Mouse (Mus musculus): ENCODE measurements at regions not wholly inside any gene's neighbourhood (a gene's known extent, or its start where the extent isn't known, plus 50 kb on each side); places are given as distances from the start of the nearest gene placed in this dataset.
"Not testable (repeated sequence)": the region's sequence is repeated elsewhere in the genome, so short reads cannot be mapped to it uniquely, and the experiment has no call there.

- not testable (repeated sequence) for H3K9me3 ChIP-seq (replicated peaks)
- 63% methylated on average over 2 of the region's 2 CpGs for WGBS
These were observed 62.1 kb downstream of the Duxbl3 start for GRCm38 (mm10) chr14:26319821-26320220.

DNA sequence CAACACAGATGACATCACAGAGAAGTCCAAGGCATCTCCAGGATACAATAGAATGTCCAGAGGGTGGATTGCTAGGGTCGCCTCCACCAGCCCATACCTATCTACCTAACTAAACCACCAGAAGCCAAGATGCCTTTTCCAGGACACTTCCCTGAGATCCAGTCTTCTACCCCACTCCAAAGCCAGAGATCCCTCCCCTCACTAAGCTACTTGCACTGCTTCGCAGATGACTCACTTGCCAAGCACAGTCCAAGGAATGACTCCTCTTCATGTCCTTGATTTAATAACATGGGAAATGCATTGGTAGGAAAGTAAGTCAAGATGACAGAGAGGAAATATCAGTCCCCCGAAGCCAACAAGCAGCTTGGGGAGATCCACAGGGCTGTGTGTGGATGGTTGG lies 63.0 kb downstream of the Duxbl3 start:
- H3K4me3 ChIP-seq (replicated peaks) = no peak overlapping the region
- no peak overlapping the region for H3K27ac ChIP-seq
- H3K4me1 ChIP-seq = no peaks in the 10 kb centered on the region
- WGBS = 84% methylated on average over 3 of the region's 3 CpGs
- ATAC-seq (replicated peaks; ENCODE audit: low FRiP score) = no peak
- no peaks in the 10 kb centered on the region for H3K9me3 ChIP-seq (replicated peaks)
- no peaks in the 10 kb centered on the region for H3K27me3 ChIP-seq
- H3K9ac ChIP-seq = no peak overlapping the region
- no peak overlapping the region for H3K4me2 ChIP-seq
- H3K36me3 ChIP-seq = no peaks in the 10 kb centered on the region

More at GRCm38 (mm10) chr14:26319821-26320220, 62.1 kb downstream of the Duxbl3 start:
- not testable (repeated sequence) for ATAC-seq (replicated peaks; ENCODE audit: low FRiP score); H3K27ac ChIP-seq; H3K4me2 ChIP-seq; H3K36me3 ChIP-seq; H3K4me3 ChIP-seq (replicated peaks); H3K4me1 ChIP-seq; H3K27me3 ChIP-seq; H3K9ac ChIP-seq

DNA sequence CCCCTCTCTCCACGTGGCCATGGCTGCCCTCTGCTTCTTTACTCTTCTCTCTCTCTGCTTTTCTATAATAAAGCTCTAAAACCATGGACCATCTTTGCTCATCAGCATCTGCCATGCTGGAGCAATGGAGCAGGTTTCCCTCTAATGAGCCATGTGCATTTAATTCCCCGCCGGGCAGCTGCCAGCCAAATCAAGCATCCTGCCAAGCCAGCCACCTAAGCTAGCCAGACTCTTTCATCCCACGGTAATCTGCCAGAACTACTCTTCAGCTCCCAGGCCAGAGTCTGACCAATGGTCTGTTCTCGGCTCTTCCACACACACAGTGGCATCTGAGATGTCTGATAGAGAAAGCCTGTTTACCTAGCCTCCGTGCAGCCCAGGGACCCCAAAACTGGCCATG lies 70.8 kb downstream of the Duxbl3 start:
- 82% methylated on average over 6 of the region's 6 CpGs for WGBS
- no peak for ATAC-seq (replicated peaks; ENCODE audit: low FRiP score)
- Histone ChIP-seq H3K9ac (no peak overlapping the region), H3K9me3 (replicated peaks) (no peaks in the 10 kb centered on the region), H3K36me3 (no peaks in the 10 kb centered on the region), H3K27me3 (no peaks in the 10 kb centered on the region), H3K27ac (no peak overlapping the region), H3K4me2 (no peak overlapping the region), H3K4me3 (replicated peaks) (no peak overlapping the region), H3K4me1 (no peaks in the 10 kb centered on the region)

GRCm38 (mm10) chr14:26341111-26341510 lies 83.3 kb downstream of the Duxbl3 start:
- Histone ChIP-seq H3K9ac (no peak overlapping the region), H3K4me2 (no peak overlapping the region), H3K4me1 (no peaks in the 10 kb centered on the region), H3K27ac (no peak overlapping the region), H3K4me3 (replicated peaks) (no peak overlapping the region), H3K27me3 (no peaks in the 10 kb centered on the region), H3K36me3 (no peaks in the 10 kb centered on the region), H3K9me3 (replicated peaks) (no peaks in the 10 kb centered on the region)
- no peak for ATAC-seq (replicated peaks; ENCODE audit: low FRiP score)
- WGBS = 88% methylated on average over 5 of the region's 5 CpGs

DNA sequence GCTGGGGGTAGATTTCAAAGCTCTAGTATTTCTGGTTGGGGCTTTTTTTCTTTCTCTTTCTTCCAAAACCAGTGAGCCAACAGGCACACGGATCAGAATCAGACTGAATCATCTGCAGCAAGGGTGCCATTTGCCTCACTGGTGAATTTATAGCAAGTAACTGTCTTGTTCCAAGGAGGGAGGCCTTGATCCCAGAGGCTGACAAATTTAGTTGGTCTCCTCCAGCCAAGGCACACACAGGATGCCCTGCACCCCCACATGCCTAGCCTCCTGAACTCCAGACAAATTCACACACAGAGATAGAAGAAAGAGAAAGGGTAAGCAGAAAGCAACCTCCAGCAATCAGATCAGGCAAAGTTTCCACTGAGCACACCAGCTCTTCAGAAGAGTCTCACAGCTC lies 87.5 kb downstream of the Duxbl3 start:
- ATAC-seq (replicated peaks; ENCODE audit: low FRiP score) = no peak
- 55% methylated on average over 1 of the region's 1 CpGs for WGBS
- Histone ChIP-seq H3K9ac (no peak overlapping the region), H3K4me2 (no peak overlapping the region), H3K36me3 (no peaks in the 10 kb centered on the region), H3K4me1 (no peaks in the 10 kb centered on the region), H3K9me3 (replicated peaks) (no peaks in the 10 kb centered on the region), H3K27me3 (no peaks in the 10 kb centered on the region), H3K27ac (no peak overlapping the region), H3K4me3 (replicated peaks) (no peak overlapping the region)

DNA sequence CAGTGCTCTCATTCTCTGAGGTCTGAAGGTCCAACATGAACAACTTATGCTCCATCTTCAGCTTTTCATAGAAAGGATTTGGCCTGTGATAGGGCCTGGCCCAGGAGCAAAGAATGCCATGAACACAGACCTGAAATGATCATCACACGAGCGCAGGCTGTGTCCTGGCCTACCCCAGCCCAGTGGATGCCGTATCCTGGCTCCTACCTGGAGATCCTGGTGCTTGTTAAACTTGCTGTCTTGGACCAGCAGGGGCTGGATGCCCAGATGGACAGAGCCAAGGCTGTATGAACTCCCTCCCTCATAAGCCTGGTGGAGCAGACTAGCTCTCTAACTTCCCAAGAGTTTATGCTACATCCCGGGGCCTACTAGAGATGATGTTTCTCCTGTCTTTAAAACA lies 89.5 kb downstream of the Duxbl3 start:
- Histone ChIP-seq H3K4me1 (no peaks in the 10 kb centered on the region), H3K4me2 (no peak overlapping the region), H3K9ac (no peak overlapping the region), H3K9me3 (replicated peaks) (no peaks in the 10 kb centered on the region), H3K27ac (no peak overlapping the region), H3K36me3 (no peaks in the 10 kb centered on the region), H3K4me3 (replicated peaks) (no peak overlapping the region), H3K27me3 (no peaks in the 10 kb centered on the region)
- no peak for ATAC-seq (replicated peaks; ENCODE audit: low FRiP score)
- WGBS = 94% methylated on average over 4 of the region's 4 CpGs

- Histone ChIP-seq H3K27me3 (no peaks in the 10 kb centered on the region), H3K4me2 (no peak overlapping the region), H3K27ac (no peak overlapping the region), H3K4me1 (peaks cover 9% of the 10 kb centered on the region), H3K9ac (no peak overlapping the region), H3K4me3 (replicated peaks) (no peak overlapping the region), H3K36me3 (no peaks in the 10 kb centered on the region), H3K9me3 (replicated peaks) (no peaks in the 10 kb centered on the region)
- WGBS = 48% methylated on average over 1 of the region's 1 CpGs
- no peak for ATAC-seq (replicated peaks; ENCODE audit: low FRiP score)
These were observed 95.2 kb downstream of the Duxbl3 start for GRCm38 (mm10) chr14:26352927-26353326.

GRCm38 (mm10) chr14:26357242-26357641 lies 99.5 kb downstream of the Duxbl3 start:
- peak; percentile 56; the same call in 1 of the 2 replicates for ATAC-seq (replicated peaks; ENCODE audit: low FRiP score)
- Histone ChIP-seq H3K9ac (no peak overlapping the region), H3K4me3 (replicated peaks) (no peak overlapping the region), H3K9me3 (replicated peaks) (no peaks in the 10 kb centered on the region), H3K36me3 (no peaks in the 10 kb centered on the region), H3K4me1 (peaks cover 11% of the 10 kb centered on the region), H3K4me2 (peak overlapping the region; percentile 15; the same call in 1 of the 2 replicates), H3K27me3 (no peaks in the 10 kb centered on the region), H3K27ac (no peak overlapping the region)
- WGBS = 23% methylated on average over 6 of the region's 6 CpGs

- ATAC-seq (replicated peaks; ENCODE audit: low FRiP score) = no peak
- Histone ChIP-seq H3K4me1 (peaks cover 11% of the 10 kb centered on the region), H3K27ac (no peak overlapping the region), H3K36me3 (no peaks in the 10 kb centered on the region), H3K4me2 (no peak overlapping the region), H3K9me3 (replicated peaks) (no peaks in the 10 kb centered on the region), H3K9ac (no peak overlapping the region), H3K4me3 (replicated peaks) (no peak overlapping the region), H3K27me3 (no peaks in the 10 kb centered on the region)
- WGBS = 69% methylated on average over 8 of the region's 8 CpGs
These were observed 100.2 kb downstream of the Duxbl3 start for GRCm38 (mm10) chr14:26357996-26358395.

DNA sequence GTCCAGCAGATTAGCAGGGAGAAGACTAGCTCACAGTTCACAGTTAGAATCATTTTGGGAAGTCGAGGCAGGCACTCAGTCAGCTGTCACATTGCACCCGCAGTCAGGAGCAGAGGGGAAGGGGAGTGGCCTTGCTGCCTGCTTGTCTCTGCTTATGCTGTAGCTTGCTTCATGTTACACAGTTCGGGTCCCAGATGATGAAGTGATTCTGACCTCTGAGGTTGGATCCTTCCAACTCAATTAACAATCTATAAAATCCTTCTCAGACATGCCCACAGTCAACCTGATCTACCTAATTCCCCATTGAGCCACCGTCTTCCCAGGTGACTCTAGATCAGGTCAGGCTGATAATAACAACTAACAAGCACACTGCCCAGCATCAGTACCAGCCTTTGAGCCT lies 102.3 kb downstream of the Duxbl3 start:
- WGBS = 68% methylated on average over 4 of the region's 4 CpGs

GRCm38 (mm10) chr14:26361206-26361605 lies 103.4 kb downstream of the Duxbl3 start:
- Histone ChIP-seq H3K9me3 (replicated peaks) (no peaks in the 10 kb centered on the region), H3K36me3 (no peaks in the 10 kb centered on the region), H3K9ac (no peak overlapping the region), H3K4me3 (replicated peaks) (no peak overlapping the region), H3K27me3 (no peaks in the 10 kb centered on the region), H3K27ac (no peak overlapping the region), H3K4me2 (no peak overlapping the region), H3K4me1 (peaks cover 11% of the 10 kb centered on the region)
- no peak for ATAC-seq (replicated peaks; ENCODE audit: low FRiP score)
- WGBS = 90% methylated on average over 3 of the region's 3 CpGs

More for the DNA sequence above, 102.3 kb downstream of the Duxbl3 start:
- Histone ChIP-seq H3K27ac (no peak overlapping the region), H3K9ac (no peak overlapping the region), H3K4me3 (replicated peaks) (no peak overlapping the region), H3K4me2 (no peak overlapping the region), H3K36me3 (no peaks in the 10 kb centered on the region), H3K27me3 (no peaks in the 10 kb centered on the region), H3K4me1 (peaks cover 11% of the 10 kb centered on the region), H3K9me3 (replicated peaks) (no peaks in the 10 kb centered on the region)
- no peak for ATAC-seq (replicated peaks; ENCODE audit: low FRiP score)

Measured in kidney, embryonic 15.5 days (tissue).